Mouse (Mus musculus) fat pad, adult 2 months (tissue): ENCODE measurements around the gene Dbil5.
"Not testable (repeated sequence)": the region's sequence is repeated elsewhere in the genome, so short reads cannot be mapped to it uniquely, and the experiment has no call there.

Source experiments
- DNase-seq: peaks from one replicate; pipeline ENCODE4 v3.0.0-alpha.2; 2011; ENCODE audit warnings: low read depth, low spot score; ENCODE audit errors: extremely low read depth

The Dbil5 gene

DNA sequence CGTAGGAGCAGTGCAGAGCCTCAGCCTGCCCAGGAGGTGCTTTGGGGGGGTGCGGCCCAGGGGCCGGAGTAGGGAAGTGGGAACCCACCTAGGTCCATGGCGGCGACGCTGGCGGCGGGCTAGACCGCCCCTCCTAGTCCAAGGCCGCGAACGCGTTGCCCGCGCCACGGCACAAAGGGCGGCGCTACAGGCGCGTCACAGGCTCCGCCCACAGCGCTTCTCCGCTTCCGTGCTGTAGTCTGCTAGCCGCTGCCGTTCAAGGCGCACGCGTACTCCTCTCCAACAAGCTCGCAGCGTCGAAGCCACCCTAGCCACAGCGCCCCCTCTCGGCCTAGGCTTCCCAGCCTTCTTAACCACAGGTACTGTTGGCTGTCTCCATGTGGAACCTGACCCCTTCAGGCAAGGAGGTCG, at the start of gene Dbil5, which contains the start of gene Gemin4:
TSS of gene Dbil5 (plus strand) at position 219 of the 411 bp plus-strand sequence.
TSS of gene Gemin4 (minus strand) at position 275 of the 411 bp plus-strand sequence.
- peak; percentile 45 for DNase-seq

DNA sequence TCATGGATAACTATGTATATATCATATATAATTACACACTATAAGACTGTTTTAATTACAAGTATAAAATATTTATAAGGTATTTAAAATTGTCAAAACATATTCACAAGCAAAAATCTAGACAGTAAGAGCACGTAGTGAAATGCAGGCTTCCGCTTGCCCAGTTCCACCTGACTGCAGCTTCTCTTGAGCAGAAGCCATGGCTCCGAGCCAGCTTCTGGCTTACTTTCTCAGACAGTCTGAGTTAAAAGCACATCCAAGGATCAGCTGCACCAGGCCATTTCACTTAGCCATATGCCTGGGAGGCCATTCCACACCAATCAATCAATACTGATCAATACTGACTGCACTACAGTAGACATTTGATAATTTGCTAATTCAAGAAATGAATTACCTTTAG, 48.4 kb upstream of the Dbil5 start:
- DNase-seq = no peak

DNA sequence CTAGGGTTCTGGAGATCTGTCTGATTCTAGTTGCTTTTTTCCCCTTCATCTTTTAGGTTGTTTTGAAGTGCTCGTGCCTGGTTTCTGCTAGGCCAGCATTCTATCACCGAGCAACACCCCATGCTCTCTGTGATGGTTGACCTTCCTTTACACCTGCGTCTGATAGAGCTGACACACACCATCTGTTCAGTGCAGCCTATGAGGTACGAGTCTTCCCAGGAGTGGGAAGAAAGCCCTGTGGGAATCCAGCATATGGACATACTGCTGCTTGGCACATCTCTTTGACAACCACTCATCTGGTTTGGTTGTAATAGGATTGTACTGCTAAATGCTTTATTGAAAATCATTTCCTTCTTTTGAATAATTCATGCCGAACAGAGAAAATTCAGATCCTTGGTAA, 47.2 kb upstream of the Dbil5 start:
- DNase-seq = no peak

DNA sequence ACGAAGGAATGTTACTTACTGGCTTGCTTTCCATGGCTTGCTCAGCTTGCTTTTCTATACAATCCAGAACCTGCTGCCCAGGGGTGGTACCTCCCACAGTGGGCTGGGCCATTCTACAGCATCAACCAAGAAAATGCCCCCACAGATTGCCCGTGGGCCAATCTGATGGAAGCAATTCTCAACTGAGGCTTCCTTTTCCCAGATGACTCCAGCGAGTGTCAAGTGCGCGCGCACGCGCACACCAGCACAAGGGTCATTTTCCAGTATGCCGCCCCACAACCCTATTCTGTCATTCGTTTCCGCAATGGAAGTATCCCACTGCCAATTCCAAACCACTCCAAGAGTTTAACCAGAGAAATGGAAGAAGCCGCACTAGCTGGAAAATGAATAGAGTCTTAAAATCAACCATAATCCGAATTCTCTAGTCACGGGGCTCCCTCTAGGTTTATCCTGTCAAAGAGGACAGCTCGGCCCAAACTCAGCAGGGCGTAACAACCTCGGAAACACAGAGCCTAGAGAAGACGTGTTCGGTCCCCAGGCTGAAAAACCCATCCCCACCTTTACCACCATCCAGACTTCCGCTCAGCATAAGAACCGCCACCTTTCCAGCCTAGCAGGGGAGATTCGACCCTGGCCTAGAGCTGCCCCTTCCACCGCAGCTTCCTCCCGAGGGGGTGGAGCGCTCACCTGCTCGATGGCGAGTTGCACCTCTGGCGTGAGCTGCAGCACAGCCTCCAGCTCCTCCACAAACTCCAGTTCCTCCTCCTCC, 38.5 kb upstream of the Dbil5 start:
- DNase-seq = no peak

DNA sequence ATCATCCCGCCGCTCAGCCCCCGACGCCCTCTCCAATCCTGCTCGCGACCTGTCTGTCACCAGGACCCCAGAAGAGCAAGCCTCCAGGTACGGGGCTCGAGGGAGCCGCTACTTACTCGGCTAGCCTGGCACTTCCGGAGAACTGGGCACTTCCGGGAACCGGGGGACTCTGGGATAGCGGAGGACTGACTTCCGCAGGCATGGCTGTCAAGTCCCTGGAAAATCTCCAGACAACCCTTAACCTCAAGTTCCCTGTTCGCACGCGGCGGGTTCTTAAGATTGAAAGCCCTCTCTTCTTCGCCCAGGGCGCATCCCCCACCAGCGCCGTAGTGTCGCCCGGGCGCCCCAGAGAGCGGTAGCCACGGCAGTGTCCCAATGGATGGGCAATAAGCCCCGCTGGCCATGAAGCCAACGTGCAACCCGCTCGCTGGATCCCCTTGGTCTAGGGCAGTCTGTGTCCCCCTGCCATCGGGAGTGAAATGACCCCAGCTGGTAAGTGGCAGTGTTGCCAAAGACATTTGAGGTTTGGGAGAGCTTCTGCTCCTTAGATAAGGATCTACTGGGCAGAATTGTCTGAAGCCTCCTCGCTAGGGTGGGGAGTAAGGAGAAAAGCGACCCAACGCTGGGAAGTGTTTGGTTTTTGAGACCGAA, 37.8 kb upstream of the Dbil5 start, which contains the start of the genes Vps53 and Fam57a:
TSS of gene Vps53 (minus strand) at position 153 of the 651 bp plus-strand sequence.
TSS of gene Fam57a (plus strand) at position 177 of the 651 bp plus-strand sequence.
- DNase-seq = no peak

DNA sequence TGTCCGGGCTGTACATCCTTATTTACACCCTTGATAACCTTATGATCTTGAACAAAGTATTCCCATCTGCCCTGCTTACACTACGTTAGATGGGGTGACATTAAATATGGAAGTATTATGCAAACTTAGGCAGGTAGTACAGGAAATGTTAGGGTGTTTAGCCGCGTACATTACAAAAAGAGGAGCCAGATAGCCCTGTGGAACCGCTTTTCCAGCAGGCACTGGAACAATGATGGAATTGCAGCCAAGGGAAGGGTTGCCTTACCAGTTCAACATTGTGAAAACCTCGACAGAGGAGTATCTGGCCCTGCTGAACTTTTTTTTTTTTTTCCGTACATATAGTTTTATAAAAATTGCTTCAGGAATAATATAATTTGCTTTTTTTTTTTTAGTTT, 37.3 kb upstream of the Dbil5 start:
- DNase-seq = peak; percentile 82

DNA sequence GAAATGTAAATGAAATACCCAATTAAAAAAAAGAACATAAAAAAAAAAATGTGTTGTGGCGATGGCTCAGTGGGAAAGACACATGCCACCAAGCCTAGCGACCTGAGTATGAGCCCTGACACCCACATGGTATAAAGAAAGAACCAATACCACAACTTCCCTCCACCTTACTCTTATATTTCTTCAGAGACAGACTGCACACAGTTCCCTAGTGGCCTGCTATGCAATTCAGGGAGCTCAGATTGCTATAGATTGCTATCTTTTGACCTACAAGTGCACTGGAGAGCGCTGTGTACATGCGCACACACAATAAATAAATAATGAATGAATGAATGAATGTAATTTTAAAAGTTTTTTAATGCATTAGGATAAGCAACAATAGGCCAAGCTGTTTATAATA, 33.7 kb upstream of the Dbil5 start:
- DNase-seq = no peak

DNA sequence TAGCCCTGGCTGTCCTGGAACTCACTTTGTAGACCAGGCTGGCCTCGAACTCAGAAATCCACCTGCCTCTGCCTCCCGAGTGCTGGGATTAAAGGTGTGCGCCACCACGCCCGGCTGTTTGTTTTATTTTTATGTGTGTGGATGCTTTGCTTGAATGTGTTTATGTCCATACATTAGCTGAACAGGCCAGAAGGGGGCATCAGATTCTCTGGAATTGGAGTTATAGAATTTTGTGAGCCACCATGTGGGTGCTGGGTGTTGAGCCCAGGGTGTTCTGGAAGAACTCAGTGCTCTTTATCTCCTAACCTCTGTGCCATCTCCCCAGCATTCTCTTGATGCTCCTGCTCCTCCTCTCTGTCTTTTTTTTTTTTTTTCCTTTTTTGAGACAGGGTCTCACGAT, 30.5 kb upstream of the Dbil5 start:
- DNase-seq = no peak

DNA sequence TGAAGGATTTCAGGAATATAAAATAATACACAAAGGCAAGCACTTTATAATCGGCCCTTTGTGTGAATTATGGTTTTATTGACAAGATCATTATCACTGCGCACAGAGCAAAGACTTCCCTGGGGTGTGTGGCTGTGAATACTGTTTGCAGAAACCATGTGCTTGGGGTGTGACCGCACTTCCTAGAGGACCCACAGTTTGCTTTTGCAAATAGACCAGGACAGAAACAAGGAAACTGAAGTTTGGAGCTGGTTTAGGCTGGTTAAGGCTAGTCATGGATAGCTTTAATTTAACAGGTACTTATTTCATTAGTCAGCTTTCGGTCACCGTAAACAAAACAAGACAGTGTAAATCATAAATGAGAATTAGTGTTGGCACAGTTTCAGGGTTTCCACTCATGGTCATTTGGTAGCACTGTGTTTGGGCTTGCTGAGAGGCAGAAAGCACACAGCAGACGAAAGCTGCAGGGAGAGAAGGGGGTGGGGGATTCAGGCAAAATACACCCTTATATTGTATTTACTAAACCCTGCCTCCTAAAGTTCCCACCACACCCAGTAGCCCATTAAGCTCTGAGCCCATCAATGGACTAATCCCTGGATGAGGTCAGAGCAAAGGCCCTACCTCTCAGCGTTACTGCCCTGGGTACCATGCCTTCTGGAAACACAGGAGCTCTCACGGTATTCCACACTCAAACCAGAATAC, 21.0 kb upstream of the Dbil5 start:
- DNase-seq = no peak

DNA sequence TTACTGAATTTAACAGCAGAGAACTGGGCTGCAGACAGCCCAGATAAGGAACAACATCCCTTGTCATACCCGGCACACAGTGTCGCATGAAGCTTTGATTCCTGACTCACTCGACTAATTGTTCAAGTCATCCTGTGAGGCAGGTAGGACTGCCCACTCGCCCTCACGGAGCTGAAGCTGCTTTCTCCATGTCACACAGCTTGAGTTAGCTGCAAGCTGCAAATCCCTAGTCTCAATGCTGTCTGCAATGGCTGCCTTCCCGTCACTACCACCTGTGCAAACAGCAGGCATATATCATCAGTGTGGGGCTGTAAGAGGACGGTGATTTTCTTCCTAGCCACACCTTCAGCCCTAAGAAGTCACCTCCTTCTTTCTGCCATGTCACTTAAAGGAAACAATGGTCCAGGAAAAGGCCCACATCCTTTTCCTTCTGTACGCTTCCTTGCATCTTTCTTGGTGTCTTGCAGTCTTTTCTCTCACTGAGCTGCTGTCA, 20.4 kb upstream of the Dbil5 start:
- DNase-seq = no peak

DNA sequence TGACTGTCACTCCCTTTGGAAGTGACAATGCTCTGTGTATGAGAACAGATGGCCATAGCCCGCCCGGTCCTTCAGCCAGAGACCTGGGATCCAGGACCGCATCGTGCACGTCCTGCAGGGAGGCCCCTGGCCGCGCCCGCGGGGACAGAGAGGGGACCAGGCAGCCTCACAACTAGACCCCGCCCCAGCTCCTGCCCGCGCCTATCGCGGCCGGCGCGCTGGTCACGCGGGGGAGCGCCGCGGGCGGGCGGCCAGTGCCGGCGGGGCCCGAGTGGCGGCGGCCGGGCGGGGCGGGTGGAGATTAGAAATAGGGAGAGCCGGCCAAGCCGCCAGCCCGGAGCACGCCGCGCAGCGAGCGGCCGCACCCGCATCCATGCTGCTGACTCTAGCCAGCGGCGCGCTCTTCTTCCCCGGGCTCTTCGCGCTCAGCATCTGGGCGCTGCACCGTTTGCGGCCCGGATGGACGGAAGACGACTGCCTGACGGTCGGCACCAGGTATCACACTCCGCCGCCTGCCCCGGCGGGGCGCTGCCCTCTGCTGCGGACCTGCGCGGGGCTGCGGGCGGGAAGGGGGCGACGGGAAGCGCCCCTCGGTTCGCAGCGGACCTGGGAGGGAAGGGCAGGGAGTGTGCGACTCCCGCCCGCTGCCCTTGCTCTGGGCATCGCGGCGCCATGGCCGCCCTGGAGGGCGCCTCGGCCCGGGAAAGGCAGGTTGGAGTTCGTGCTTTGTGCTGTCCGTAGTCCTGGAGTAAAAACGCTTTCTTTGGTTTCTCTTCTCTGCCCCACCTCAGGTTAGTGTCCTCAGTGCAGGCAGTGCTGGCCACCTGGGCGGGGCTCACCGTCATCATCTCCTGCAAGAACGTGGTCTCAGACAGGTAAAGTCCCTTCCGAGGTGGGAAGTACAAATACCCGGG, 15.4 kb upstream of the Dbil5 start:
- no peak for DNase-seq

DNA sequence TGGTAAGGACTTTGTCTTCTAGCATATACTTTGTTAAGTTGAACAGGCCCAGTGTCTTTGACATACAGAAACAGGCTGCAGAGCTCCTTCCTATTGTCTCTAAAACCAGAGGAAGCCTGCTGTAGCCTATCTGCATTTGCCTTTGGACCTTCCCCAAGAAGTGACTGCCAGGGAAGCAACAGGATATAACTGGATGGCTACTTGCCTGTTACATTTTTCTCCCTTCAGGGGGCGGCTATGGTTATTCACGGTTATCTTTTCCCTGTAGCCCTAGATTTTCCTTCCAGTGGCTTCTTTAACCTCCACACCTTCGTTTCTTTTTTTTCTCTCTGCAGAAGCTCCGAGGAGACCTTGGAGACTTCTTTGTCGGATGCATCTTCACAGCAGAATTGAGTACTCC, 10.6 kb upstream of the Dbil5 start:
- DNase-seq = no peak

DNA sequence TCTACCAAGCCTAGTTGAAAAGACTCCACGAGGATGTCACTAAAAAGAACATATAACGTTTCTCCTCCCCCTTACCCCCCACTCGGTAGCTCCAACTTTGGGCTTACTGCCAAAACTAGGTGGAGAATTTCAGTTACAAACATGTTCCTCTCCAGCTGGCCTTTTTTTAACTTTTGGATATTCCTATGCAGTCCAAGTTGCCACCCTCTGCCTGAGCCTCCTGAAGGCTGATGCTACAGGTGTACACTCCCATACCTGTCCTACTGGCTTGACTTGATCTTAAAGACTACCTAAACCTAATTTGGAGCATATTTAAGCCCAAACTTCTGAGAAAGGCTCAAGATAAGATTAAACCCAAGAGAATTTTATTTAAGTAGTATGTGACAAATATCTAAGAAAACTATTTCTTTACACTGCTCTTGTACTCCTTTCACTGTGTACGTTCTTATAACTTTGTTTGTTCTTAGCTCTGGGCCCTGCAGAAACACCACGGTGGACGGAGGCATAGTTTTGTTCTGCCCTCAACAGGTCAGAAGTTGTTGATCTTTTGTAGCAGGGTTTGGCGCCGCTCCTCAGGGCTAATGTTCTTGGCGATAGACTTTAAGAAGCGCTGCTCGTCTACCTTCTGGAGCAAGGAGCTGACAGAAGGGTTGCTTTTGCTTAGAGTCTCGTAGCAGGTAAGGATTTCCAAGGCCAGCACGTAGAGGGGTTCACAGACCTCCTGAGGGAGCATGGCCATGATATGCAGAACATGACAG, 7.0 kb upstream of the Dbil5 start:
- DNase-seq = no peak

DNA sequence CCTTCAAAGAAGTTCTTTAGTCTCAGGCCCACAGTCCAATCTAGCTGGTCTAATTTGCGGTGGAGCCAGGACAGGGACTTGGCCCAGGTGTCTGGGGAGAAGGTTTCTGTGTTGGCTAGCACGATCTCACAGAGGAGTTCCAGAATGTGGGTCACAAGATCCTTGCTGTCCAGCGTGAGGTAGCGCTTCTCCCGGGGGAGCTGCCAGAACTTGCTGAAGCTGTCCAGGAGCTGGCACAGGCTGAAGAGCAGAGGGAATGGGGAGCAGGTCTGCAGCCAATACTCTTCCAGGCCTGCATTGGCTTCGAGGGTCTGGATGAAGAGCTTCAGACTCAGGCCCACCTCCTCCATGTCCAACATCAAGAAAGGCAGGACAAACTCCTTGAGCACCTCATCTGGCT, 5.8 kb upstream of the Dbil5 start:
- DNase-seq = not testable (repeated sequence)

DNA sequence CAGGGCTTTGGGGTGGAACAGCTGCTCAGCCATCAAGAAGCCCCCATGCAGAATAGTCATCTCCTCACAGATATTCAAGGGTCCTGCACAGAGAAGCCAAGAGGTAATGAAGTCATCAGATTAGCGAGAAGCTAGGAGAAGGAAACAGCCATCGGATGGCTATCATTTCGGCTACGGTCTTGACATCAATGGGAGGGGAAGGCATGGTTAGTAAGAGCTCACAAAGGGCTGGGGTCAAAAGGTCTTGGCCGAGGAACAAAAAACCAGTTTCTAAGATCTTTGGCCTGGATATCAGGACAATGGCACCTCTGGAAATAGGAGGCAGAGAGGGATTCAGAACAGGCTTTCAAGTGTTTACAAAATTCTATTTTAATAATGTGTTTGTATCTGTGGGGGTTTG, 3.6 kb upstream of the Dbil5 start:
- no peak for DNase-seq

DNA sequence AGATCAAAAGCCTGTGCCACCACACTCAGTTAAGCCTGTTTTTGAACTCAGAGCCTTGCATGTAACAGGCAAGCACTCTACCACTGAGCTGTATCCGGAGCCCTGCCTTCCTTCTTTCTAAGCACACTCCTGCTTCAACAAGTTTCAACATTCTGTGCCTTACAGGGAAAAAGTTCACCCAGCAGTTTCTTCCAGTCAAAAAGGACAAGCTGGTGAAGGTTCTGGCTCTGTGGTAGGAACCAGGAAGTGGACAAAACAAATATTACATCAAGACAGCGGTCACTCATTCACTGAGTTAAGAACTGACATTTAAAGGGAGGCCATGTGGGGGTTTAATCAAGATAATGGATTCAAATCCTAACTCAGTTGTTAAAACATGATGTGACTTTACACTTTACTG, 2.4 kb upstream of the Dbil5 start:
- DNase-seq = no peak

DNA sequence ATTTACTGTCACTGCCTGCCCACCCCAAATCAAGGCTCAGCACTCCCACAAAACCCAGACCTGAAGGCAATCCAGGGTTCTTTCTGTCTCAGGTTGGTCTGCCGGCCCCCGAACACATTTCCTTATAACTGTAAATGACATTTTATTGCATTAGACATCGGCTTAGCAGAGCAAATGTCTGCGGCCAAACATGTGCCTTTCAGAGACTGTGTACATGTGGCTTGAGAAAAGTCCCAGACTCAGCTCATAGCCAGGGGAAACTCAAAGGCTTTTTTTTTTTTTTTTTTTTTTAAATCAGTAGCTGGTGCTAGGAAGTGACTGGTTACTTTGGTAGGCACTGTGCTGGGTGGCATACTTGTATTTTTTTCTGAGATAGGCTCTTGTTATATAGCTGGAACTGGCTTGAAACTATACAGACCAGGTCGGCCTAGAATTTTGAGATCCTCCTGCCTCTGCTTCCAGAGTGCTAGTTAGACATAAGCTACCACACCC, 1.3 kb upstream of the Dbil5 start:
- no peak for DNase-seq

DNA sequence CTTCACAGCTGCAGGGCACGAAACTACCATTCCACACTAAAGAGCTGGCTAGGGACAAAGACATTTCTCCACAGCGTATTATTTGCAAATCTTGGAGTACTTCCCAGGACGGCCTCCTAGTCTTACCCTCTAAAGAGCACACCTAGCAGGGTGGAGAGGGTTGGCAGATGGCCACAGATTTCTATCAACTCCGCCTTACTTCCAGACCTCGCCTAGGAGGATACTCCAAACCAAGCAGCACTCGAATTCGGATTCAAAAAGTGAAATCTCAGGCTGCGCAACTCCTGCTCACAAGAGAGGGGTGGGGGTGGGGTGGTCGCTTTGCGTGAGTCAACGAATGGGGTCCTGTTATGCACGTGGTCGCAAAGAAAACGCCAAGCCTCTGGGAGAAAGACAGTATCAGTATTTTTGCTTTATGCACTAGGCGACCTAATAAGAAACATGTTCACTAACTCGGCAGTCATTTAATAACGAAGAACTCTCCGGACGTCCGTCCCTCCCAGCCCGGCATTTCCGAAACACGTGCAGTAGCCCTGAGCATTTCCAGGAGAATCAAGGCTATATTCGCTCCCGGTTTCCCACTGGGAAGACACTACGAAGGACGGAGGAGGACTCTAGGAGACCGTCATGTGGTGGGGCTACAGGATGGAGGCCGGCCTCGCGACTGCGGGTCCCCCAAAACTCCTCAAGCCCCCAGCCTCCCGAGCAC, 573 bp upstream of the Dbil5 start:
- peak; percentile 100 for DNase-seq

DNA sequence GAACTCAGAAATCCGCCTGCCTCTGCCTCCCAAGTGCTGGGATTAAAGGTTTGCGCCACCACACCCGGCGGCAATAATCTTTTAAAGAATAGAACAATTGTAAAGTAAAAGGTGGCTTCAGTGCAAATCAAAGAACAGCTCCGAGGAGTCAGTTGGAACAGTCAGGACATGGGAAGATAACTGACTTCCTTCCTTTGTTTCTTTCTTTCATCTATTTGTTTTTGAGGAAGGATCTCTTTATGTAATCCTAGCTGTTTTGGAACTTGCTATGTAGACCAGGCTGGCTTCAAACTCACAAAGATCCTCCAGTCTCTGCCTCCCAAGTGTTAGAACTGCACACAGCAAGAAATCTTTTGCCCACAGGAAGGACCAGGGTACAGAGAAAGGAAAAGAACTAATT, 7.2 kb downstream of the Dbil5 start:
- no peak for DNase-seq
